Mouse (Mus musculus): ENCODE measurements around the gene Clasp2. TPM values are rescaled to one million over a fixed set of nuclear protein-coding genes. Genes with fewer than 3 reads are reported as not detected.

The Clasp2 gene
- polyA plus RNA-seq, 1 experiment from 2014 or later: 12.7 TPM

GRCm38 (mm10) chr9:113855441-113855840 lies 114.2 kb downstream of the Clasp2 start:
- Histone ChIP-seq H3K27me3 (ENCODE audit: insufficient read depth, low read length) (no peaks in the 10 kb centered on the region), H3K9me3 (replicated peaks; ENCODE audit: low read length) (no peaks in the 10 kb centered on the region), H3K4me1 (replicated peaks; ENCODE audit: insufficient read depth, low read length) (no peaks in the 10 kb centered on the region), H3K9ac (ENCODE audit: low read depth, low read length) (no peak overlapping the region), H3K27ac (no peak overlapping the region), H3K4me3 (replicated peaks; ENCODE audit: low read depth, low read length) (no peak overlapping the region), H3K4me2 (ENCODE audit: low read length) (no peak overlapping the region), H3K36me3 (ENCODE audit: insufficient read depth, low read length) (peaks cover 22% of the 10 kb centered on the region)
- WGBS: 86% methylated on average over 3 of the region's 3 CpGs
- TF ChIP-seq CTCF (IDR thresholded peaks at IDR 0.05; ENCODE audit: low read depth): no peak
- ATAC-seq (replicated peaks; ENCODE audit: low FRiP score, low read depth) (no peak), DNase-seq (ENCODE audit: low spot score) (no peak)

GRCm38 (mm10) chr9:113857281-113857928 lies 116.1 kb downstream of the Clasp2 start:
- ATAC-seq (replicated peaks; ENCODE audit: low FRiP score, low read depth): no peak
- Histone ChIP-seq H3K27me3 (ENCODE audit: insufficient read depth, low read length) (no peaks in the 10 kb centered on the region), H3K9ac (ENCODE audit: low read depth, low read length) (no peak overlapping the region), H3K27ac (no peak overlapping the region), H3K4me1 (replicated peaks; ENCODE audit: insufficient read depth, low read length) (no peaks in the 10 kb centered on the region), H3K4me3 (replicated peaks; ENCODE audit: low read depth, low read length) (no peak overlapping the region), H3K9me3 (replicated peaks; ENCODE audit: low read length) (no peaks in the 10 kb centered on the region), H3K4me2 (ENCODE audit: low read length) (no peak overlapping the region), H3K36me3 (ENCODE audit: insufficient read depth, low read length) (peaks cover 15% of the 10 kb centered on the region; the same call in 1 of the 2 replicates)
- no peak for TF ChIP-seq CTCF (IDR thresholded peaks at IDR 0.05; ENCODE audit: low read depth)
- DNase-seq (ENCODE audit: low spot score): no peak
- 87% methylated on average over 8 of the region's 8 CpGs for WGBS

- Histone ChIP-seq H3K4me3 (replicated peaks; ENCODE audit: low read depth, low read length) (no peak overlapping the region), H3K27ac (no peak overlapping the region), H3K4me2 (ENCODE audit: low read length) (no peak overlapping the region), H3K9ac (ENCODE audit: low read depth, low read length) (no peak overlapping the region), H3K27me3 (ENCODE audit: insufficient read depth, low read length) (no peaks in the 10 kb centered on the region), H3K4me1 (replicated peaks; ENCODE audit: insufficient read depth, low read length) (no peaks in the 10 kb centered on the region), H3K9me3 (replicated peaks; ENCODE audit: low read length) (no peaks in the 10 kb centered on the region), H3K36me3 (ENCODE audit: insufficient read depth, low read length) (peaks cover 15% of the 10 kb centered on the region)
- 91% methylated on average over 5 of the region's 5 CpGs for WGBS
- DNase-seq (ENCODE audit: low spot score): no peak
- TF ChIP-seq CTCF (IDR thresholded peaks at IDR 0.05; ENCODE audit: low read depth): no peak
- ATAC-seq (replicated peaks; ENCODE audit: low FRiP score, low read depth): no peak
These were observed 116.7 kb downstream of the Clasp2 start for GRCm38 (mm10) chr9:113857929-113858440.

- no peak overlapping the region for H3K4me2 ChIP-seq (ENCODE audit: low read length)
- no peaks in the 10 kb centered on the region for H3K9me3 ChIP-seq (replicated peaks; ENCODE audit: low read length)
- peaks cover 13% of the 10 kb centered on the region for H3K36me3 ChIP-seq (ENCODE audit: insufficient read depth, low read length)
- no peak for TF ChIP-seq CTCF (IDR thresholded peaks at IDR 0.05; ENCODE audit: low read depth)
- ATAC-seq (replicated peaks; ENCODE audit: low FRiP score, low read depth) (no peak), DNase-seq (ENCODE audit: low spot score) (no peak)
- 81% methylated on average over 5 of the region's 5 CpGs for WGBS
- no peak overlapping the region for H3K27ac ChIP-seq
- H3K4me1 ChIP-seq (replicated peaks; ENCODE audit: insufficient read depth, low read length): no peaks in the 10 kb centered on the region
- no peak overlapping the region for H3K9ac ChIP-seq (ENCODE audit: low read depth, low read length)
- H3K27me3 ChIP-seq (ENCODE audit: insufficient read depth, low read length): no peaks in the 10 kb centered on the region
- no peak overlapping the region for H3K4me3 ChIP-seq (replicated peaks; ENCODE audit: low read depth, low read length)
These were observed 118.1 kb downstream of the Clasp2 start for GRCm38 (mm10) chr9:113859420-113859819.

GRCm38 (mm10) chr9:113863370-113863999 lies 122.2 kb downstream of the Clasp2 start:
- Histone ChIP-seq H3K4me3 (replicated peaks; ENCODE audit: low read depth, low read length) (no peak overlapping the region), H3K36me3 (ENCODE audit: insufficient read depth, low read length) (peaks cover 10% of the 10 kb centered on the region; the same call in 1 of the 2 replicates), H3K27me3 (ENCODE audit: insufficient read depth, low read length) (no peaks in the 10 kb centered on the region), H3K9me3 (replicated peaks; ENCODE audit: low read length) (no peaks in the 10 kb centered on the region), H3K9ac (ENCODE audit: low read depth, low read length) (no peak overlapping the region), H3K4me1 (replicated peaks; ENCODE audit: insufficient read depth, low read length) (no peaks in the 10 kb centered on the region), H3K4me2 (ENCODE audit: low read length) (no peak overlapping the region), H3K27ac (no peak overlapping the region)
- TF ChIP-seq CTCF (IDR thresholded peaks at IDR 0.05; ENCODE audit: low read depth): no peak
- no peak for DNase-seq (ENCODE audit: low spot score)
- ATAC-seq (replicated peaks; ENCODE audit: low FRiP score, low read depth): no peak
- WGBS: 92% methylated on average over 5 of the region's 5 CpGs

GRCm38 (mm10) chr9:113867951-113868350 lies 126.7 kb downstream of the Clasp2 start:
- no peak for TF ChIP-seq CTCF (IDR thresholded peaks at IDR 0.05; ENCODE audit: low read depth)
- H3K27me3 ChIP-seq (ENCODE audit: insufficient read depth, low read length): no peaks in the 10 kb centered on the region
- ATAC-seq (replicated peaks; ENCODE audit: low FRiP score, low read depth): no peak

More at GRCm38 (mm10) chr9:113867951-113868350, 126.7 kb downstream of the Clasp2 start:
- peaks cover 28% of the 10 kb centered on the region for H3K36me3 ChIP-seq (ENCODE audit: insufficient read depth, low read length)
- H3K9me3 ChIP-seq (replicated peaks; ENCODE audit: low read length): no peaks in the 10 kb centered on the region
- no peak overlapping the region for H3K4me3 ChIP-seq (replicated peaks; ENCODE audit: low read depth, low read length)
- WGBS: 85% methylated on average over 5 of the region's 5 CpGs
- no peaks in the 10 kb centered on the region for H3K4me1 ChIP-seq (replicated peaks; ENCODE audit: insufficient read depth, low read length)
- no peak overlapping the region for H3K27ac ChIP-seq
- no peak for DNase-seq (ENCODE audit: low spot score)
- H3K9ac ChIP-seq (ENCODE audit: low read depth, low read length): no peak overlapping the region
- no peak overlapping the region for H3K4me2 ChIP-seq (ENCODE audit: low read length)

All from kidney, postnatal 0 days (tissue).